Mouse (Mus musculus) hindbrain, postnatal 0 days (tissue): ENCODE measurements around the gene Slc3a1. TPM values are rescaled to one million over a fixed set of nuclear protein-coding genes. Genes with fewer than 3 reads are reported as not detected.
A peak's percentile ranks its signal among the peaks of the same experiment; 100 is the strongest.

Experiments used
- ATAC-seq: fragments of 200-750 bp; cut with Nextera tagmentation; 2 replicates; pipeline ENCODE4 v1.8.0; 2017; ENCODE audit warnings: mild to moderate bottlenecking, moderate TSS enrichment, moderate library complexity
- DNase-seq: peaks from one replicate; pipeline ENCODE4 v3.0.0-alpha.2; 2015; ENCODE audit warnings: low spot score
- H3K27ac ChIP-seq: fragments of 300-500 bp; sonication (generic); 2 replicates; pipeline ENCODE4 v1.5.1; 2014; ENCODE audit warnings: mild to moderate bottlenecking
- H3K27me3 ChIP-seq: fragments of 300-500 bp; sonication (generic); 2 replicates; pipeline ENCODE4 v1.6.1; 2014; ENCODE audit warnings: low read length, mixed read lengths; ENCODE audit not compliant: insufficient read depth
- H3K36me3 ChIP-seq: fragments of 300-500 bp; sonication (generic); 2 replicates; pipeline ENCODE4 v1.6.1; 2014; ENCODE audit warnings: low read length, mixed read lengths; ENCODE audit not compliant: insufficient read depth
- H3K4me1 ChIP-seq: fragments of 300-500 bp; sonication (generic); 2 replicates; pipeline ENCODE4 v1.6.1; 2014; ENCODE audit warnings: antibody characterized with exemption, low read length, mixed read lengths; ENCODE audit not compliant: insufficient read depth
- H3K4me2 ChIP-seq: fragments of 300-500 bp; sonication (generic); 2 replicates; pipeline ENCODE4 v1.6.1; 2014; ENCODE audit warnings: low read depth, mild to moderate bottlenecking, low read length, moderate library complexity, mixed read lengths
- H3K4me3 ChIP-seq: fragments of 300-500 bp; sonication (generic); 2 replicates; pipeline ENCODE4 v1.5.1; 2014; ENCODE audit warnings: low read length
- H3K9ac ChIP-seq: fragments of 300-500 bp; sonication (generic); replicated peaks from 2 replicates; pipeline ENCODE4 v1.6.1; 2014; ENCODE audit warnings: mild to moderate bottlenecking, low read length, moderate library complexity, mixed read lengths
- H3K9me3 ChIP-seq: fragments of 300-500 bp; sonication (generic); 2 replicates; pipeline ENCODE4 v1.6.1; 2016; ENCODE audit warnings: low read length, mixed read lengths
- CTCF ChIP-seq: IDR thresholded peaks from 2 replicates; pipeline ENCODE4 v1.5.1; 2016; ENCODE audit warnings: antibody characterized with exemption, control low read depth, low read depth
- WGBS: fragments of 180-500 bp; shearing (Covaris S2); extraction: QIAGEN DNeasy Blood & Tissue Kit; methylation state at CpG from one replicate; pipeline ENCODE4 v1.1.7; 2014; 5-methylcytosine and 5-hydroxymethylcytosine counted together
- polyA plus RNA-seq: library from polyadenylated mRNA; unstranded; fragments of >200 nt; fragmentation: Nextera tagmentation; extraction: Ambion mirVana; gene quantifications from 2 replicates; pipeline ENCODE4 v1.2.1, GENCODE M21; 2015
- total RNA-seq: library from RNA; depleted of rRNA; stranded (reverse); fragments of >200 nt; gene quantifications from 2 replicates; pipeline ENCODE4 v1.2.3, GENCODE M21; 2014

The Slc3a1 gene
- total and polyA plus RNA-seq, 2 experiments from 2014 or later: 0.10 to 0.19 TPM

GRCm38 (mm10) chr17:85023247-85024167 lies 4.7 kb upstream of the Slc3a1 start:
- ATAC-seq (peak; percentile 61), DNase-seq (peak; percentile 90)
- Histone ChIP-seq H3K27ac (no peak overlapping the region), H3K4me2 (no peak overlapping the region), H3K9ac (no peak overlapping the region), H3K27me3 (no peaks in the 10 kb centered on the region), H3K36me3 (no peaks in the 10 kb centered on the region), H3K4me1 (no peaks in the 10 kb centered on the region), H3K9me3 (no peaks in the 10 kb centered on the region), H3K4me3 (no peak overlapping the region)
- 60% methylated on average over 22 of the region's 22 CpGs for WGBS
- peak; percentile 75 for TF ChIP-seq CTCF

- H3K9ac ChIP-seq: no peak overlapping the region
- WGBS: 91% methylated on average over 8 of the region's 8 CpGs
- H3K27me3 ChIP-seq: no peaks in the 10 kb centered on the region
- no peak overlapping the region for H3K27ac ChIP-seq
- H3K36me3 ChIP-seq: no peaks in the 10 kb centered on the region
- ATAC-seq (no peak), DNase-seq (no peak)
- no peaks in the 10 kb centered on the region for H3K4me1 ChIP-seq
- no peak overlapping the region for H3K4me2 ChIP-seq
- H3K4me3 ChIP-seq: no peak overlapping the region
- TF ChIP-seq CTCF: no peak
- H3K9me3 ChIP-seq: no peaks in the 10 kb centered on the region
These were observed 3.9 kb upstream of the Slc3a1 start for GRCm38 (mm10) chr17:85024237-85024636.

- Histone ChIP-seq H3K4me3 (no peak overlapping the region), H3K4me2 (no peak overlapping the region), H3K36me3 (no peaks in the 10 kb centered on the region), H3K9me3 (no peaks in the 10 kb centered on the region), H3K4me1 (no peaks in the 10 kb centered on the region), H3K27me3 (no peaks in the 10 kb centered on the region), H3K27ac (no peak overlapping the region), H3K9ac (no peak overlapping the region)
- no peak for DNase-seq
- no peak for ATAC-seq
- 93% methylated on average over 6 of the region's 6 CpGs for WGBS
- no peak for TF ChIP-seq CTCF
These were observed 3.0 kb upstream of the Slc3a1 start for GRCm38 (mm10) chr17:85025151-85025550.

- H3K27ac ChIP-seq: no peak overlapping the region
- no peak overlapping the region for H3K9ac ChIP-seq
- TF ChIP-seq CTCF: no peak
- H3K36me3 ChIP-seq: no peaks in the 10 kb centered on the region
- no peaks in the 10 kb centered on the region for H3K4me1 ChIP-seq
- H3K4me2 ChIP-seq: no peak overlapping the region
- 90% methylated on average over 6 of the region's 6 CpGs for WGBS
- DNase-seq: no peak
- H3K4me3 ChIP-seq: no peak overlapping the region
- H3K9me3 ChIP-seq: no peaks in the 10 kb centered on the region
- no peak for ATAC-seq
- no peaks in the 10 kb centered on the region for H3K27me3 ChIP-seq
These were observed 1.7 kb upstream of the Slc3a1 start for GRCm38 (mm10) chr17:85026436-85026835.

GRCm38 (mm10) chr17:85027247-85027646 lies 929 bp upstream of the Slc3a1 start:
- Histone ChIP-seq H3K9me3 (no peaks in the 10 kb centered on the region), H3K4me3 (no peak overlapping the region), H3K36me3 (no peaks in the 10 kb centered on the region), H3K4me2 (no peak overlapping the region), H3K9ac (no peak overlapping the region), H3K27me3 (no peaks in the 10 kb centered on the region), H3K4me1 (no peaks in the 10 kb centered on the region), H3K27ac (no peak overlapping the region)
- 84% methylated on average over 3 of the region's 3 CpGs for WGBS
- ATAC-seq: no peak
- no peak for TF ChIP-seq CTCF
- no peak for DNase-seq

GRCm38 (mm10) chr17:85028797-85029196 lies 621 bp downstream of the Slc3a1 start:
- 95% methylated on average over 10 of the region's 10 CpGs for WGBS
- Histone ChIP-seq H3K27ac (no peak overlapping the region), H3K36me3 (no peaks in the 10 kb centered on the region), H3K27me3 (no peaks in the 10 kb centered on the region), H3K9me3 (no peaks in the 10 kb centered on the region), H3K4me3 (no peak overlapping the region), H3K4me2 (no peak overlapping the region), H3K9ac (no peak overlapping the region), H3K4me1 (no peaks in the 10 kb centered on the region)
- ATAC-seq: no peak
- no peak for TF ChIP-seq CTCF
- no peak for DNase-seq

- no peak overlapping the region for H3K4me3 ChIP-seq
- no peak for ATAC-seq
- H3K27ac ChIP-seq: no peak overlapping the region
- H3K27me3 ChIP-seq: no peaks in the 10 kb centered on the region
- no peaks in the 10 kb centered on the region for H3K36me3 ChIP-seq
- WGBS: 79% methylated on average over 5 of the region's 5 CpGs
- DNase-seq: no peak
- no peak overlapping the region for H3K4me2 ChIP-seq
- H3K9me3 ChIP-seq: no peaks in the 10 kb centered on the region
- no peak overlapping the region for H3K9ac ChIP-seq
- H3K4me1 ChIP-seq: no peaks in the 10 kb centered on the region
- TF ChIP-seq CTCF: no peak
These were observed 2.5 kb downstream of the Slc3a1 start for GRCm38 (mm10) chr17:85030651-85031050.
